Comparison of ENCODE assay signal across 11 mouse cellular contexts in the genomic region with DNA sequence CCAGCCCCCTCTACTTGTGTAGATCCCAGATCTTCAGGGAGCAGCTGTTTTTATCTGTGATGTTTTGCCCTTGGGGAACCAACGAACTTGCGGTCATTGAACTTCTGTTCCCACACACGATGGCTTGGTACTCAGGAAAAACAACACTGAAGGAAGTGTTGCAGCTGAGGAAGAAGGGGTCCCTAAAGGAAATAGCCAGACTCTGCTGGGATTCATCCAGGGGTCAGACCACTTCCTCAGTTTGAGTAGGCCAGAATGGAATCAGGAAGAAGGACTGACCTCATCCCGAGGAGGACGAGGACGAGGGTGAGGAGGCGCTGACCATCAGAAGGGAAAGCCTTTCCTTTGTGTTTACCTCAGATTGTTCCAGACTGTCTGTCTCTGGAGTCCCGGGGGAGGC. TPM values are rescaled to one million over a fixed set of nuclear protein-coding genes. Genes with fewer than 3 reads are reported as not detected.
A peak's percentile ranks its signal among the peaks of the same experiment; 100 is the strongest.
DNase-seq lines count a peak whose midpoint lies in the region; ATAC-seq lines count a peak whose summit lies in the region.
"Had no signal": no experiment of that assay in that cellular context is flagged by ENCODE, and none has a peak within 500 bp of the region (broad histone marks: within the 10 kb centered on the region; RNA-seq: fewer than 3 reads in every experiment).

No protein-coding gene starts in this region.

- peak; percentile 20 for DNase-seq in embryo, embryonic 10 days (ENCODE audit: low spot score)
- no peak for DNase-seq in embryo, embryonic 9.5 days (ENCODE audit: extremely low spot score)
- DNase-seq in lung, postnatal 10 days: peak; percentile 70
- no peak for DNase-seq in cerebellum, postnatal 14 days
- no peak for DNase-seq in thymus, postnatal 36 days
- no peak for DNase-seq in right cerebral cortex, postnatal 36 days (ENCODE audit: low spot score in 2 of 2)

- no peak overlapping the region for H3K4me3 ChIP-seq in heart, embryonic 12.5 days
- no peak overlapping the region for H3K4me3 ChIP-seq in kidney, embryonic 15.5 days (replicated peaks)
- H3K4me3 ChIP-seq: hindbrain, embryonic 15.5 days; limb, embryonic 12.5 days had no signal

- H3K27ac ChIP-seq in heart, embryonic 12.5 days (ENCODE audit: poor library complexity, severe bottlenecking): 0 out of 2 replicates have a peak overlapping the region, but pooled peaks have one; percentile 33
- H3K27ac ChIP-seq in kidney, embryonic 15.5 days: peak overlapping the region; percentile 62; the same call in 1 of the 2 replicates
- H3K27ac ChIP-seq: hindbrain, embryonic 15.5 days; limb, embryonic 12.5 days had no signal

- H3K4me1 ChIP-seq in heart, embryonic 12.5 days (replicated peaks): 0 out of 2 replicates have a peak, but pooled peaks cover 3% of the 10 kb centered on the region
- H3K4me1 ChIP-seq in kidney, embryonic 15.5 days: no peaks in the 10 kb centered on the region
- H3K4me1 ChIP-seq: hindbrain, embryonic 15.5 days; limb, embryonic 12.5 days had no signal

- 46% methylated on average over 8 of the region's 8 CpGs for WGBS in heart, embryonic 12.5 days
- WGBS in kidney, embryonic 15.5 days: 53% methylated on average over 8 of the region's 8 CpGs

- ATAC-seq in heart, embryonic 12.5 days (ENCODE audit: insufficient number of reproducible peaks, low FRiP score): peak; percentile 61; the same call in 1 of the 2 replicates
- peak; percentile 67; the same call in 1 of the 2 replicates for ATAC-seq in kidney, embryonic 15.5 days (replicated peaks; ENCODE audit: low FRiP score)

- no peaks in the 10 kb centered on the region for H3K27me3 ChIP-seq in heart, embryonic 12.5 days (replicated peaks)
- no peaks in the 10 kb centered on the region for H3K27me3 ChIP-seq in kidney, embryonic 15.5 days
- H3K27me3 ChIP-seq: hindbrain, embryonic 15.5 days; limb, embryonic 12.5 days had no signal

- peaks cover 17% of the 10 kb centered on the region for H3K36me3 ChIP-seq in heart, embryonic 12.5 days
- H3K36me3 ChIP-seq in kidney, embryonic 15.5 days: peaks cover 49% of the 10 kb centered on the region

- no peaks in the 10 kb centered on the region for H3K9me3 ChIP-seq in heart, embryonic 12.5 days (replicated peaks)
- no peaks in the 10 kb centered on the region for H3K9me3 ChIP-seq in kidney, embryonic 15.5 days (replicated peaks)
- H3K9me3 ChIP-seq: hindbrain, embryonic 15.5 days; limb, embryonic 12.5 days had no signal

- no peak overlapping the region for H3K4me2 ChIP-seq in heart, embryonic 12.5 days
- no peak overlapping the region for H3K4me2 ChIP-seq in kidney, embryonic 15.5 days
- H3K4me2 ChIP-seq: hindbrain, embryonic 15.5 days; limb, embryonic 12.5 days had no signal

- no peak overlapping the region for H3K9ac ChIP-seq in heart, embryonic 12.5 days
- H3K9ac ChIP-seq in kidney, embryonic 15.5 days: no peak overlapping the region
- H3K9ac ChIP-seq: hindbrain, embryonic 15.5 days; limb, embryonic 12.5 days had no signal

RNA-seq across cellular contexts. Expression of a gene that starts 49.4 kb away (rescaled TPM):
- not detected in 2 replicates for polyA plus RNA-seq in heart, embryonic 12.5 days (2016; fragmentation: Nextera tagmentation; extraction: Ambion mirVana)
- not detected in 2 replicates for polyA plus RNA-seq in kidney, embryonic 15.5 days (2015; fragmentation: Nextera tagmentation; extraction: Ambion mirVana)
- polyA plus RNA-seq: hindbrain, embryonic 15.5 days; limb, embryonic 12.5 days; neural tube, embryonic 11.5 days had no signal

Comparison
In these comparisons a context has a peak if more than half of its experiments do, and no peak if none do; other contexts are left out.
1. DNase-seq: peak in embryo, embryonic 10 days (single experiment) and lung, postnatal 10 days (single experiment); none in embryo, embryonic 9.5 days (single experiment), cerebellum, postnatal 14 days (0 of 2), thymus, postnatal 36 days (0 of 2) and right cerebral cortex, postnatal 36 days (0 of 2).